Mouse (Mus musculus) limb, embryonic 10.5 days (tissue): Measurements from ENCODE around the gene Ints5. TPM values are rescaled to one million over a fixed set of nuclear protein-coding genes. Genes with fewer than 3 reads are reported as not detected.
"Not testable (repeated sequence)": the region's sequence is repeated elsewhere in the genome, so short reads cannot be mapped to it uniquely, and the experiment has no call there.

Experiments
- DNase-seq: peaks from one replicate; pipeline ENCODE4 v3.0.0-alpha.2; 2017; ENCODE audit warnings: low spot score
- H3K27ac ChIP-seq: fragments of 300-500 bp; sonication (generic); 2 replicates; pipeline ENCODE4 v1.5.1; 2016; ENCODE audit warnings: mild to moderate bottlenecking
- H3K27me3 ChIP-seq: fragments of 300-500 bp; sonication (generic); 2 replicates; pipeline ENCODE4 v1.6.1; 2016; ENCODE audit warnings: low read depth, mild to moderate bottlenecking; ENCODE audit not compliant: poor library complexity, severe bottlenecking
- H3K36me3 ChIP-seq: fragments of 300-500 bp; sonication (generic); 2 replicates; pipeline ENCODE4 v1.6.1; 2016; ENCODE audit warnings: mild to moderate bottlenecking, moderate library complexity
- H3K4me1 ChIP-seq: fragments of 300-500 bp; sonication (generic); 2 replicates; pipeline ENCODE4 v1.6.1; 2016
- H3K4me3 ChIP-seq: fragments of 300-500 bp; sonication (generic); 2 replicates; pipeline ENCODE4 v1.5.1; 2016; ENCODE audit warnings: mild to moderate bottlenecking, moderate library complexity
- H3K9me3 ChIP-seq: fragments of 300-500 bp; sonication (generic); replicated peaks from 2 replicates; pipeline ENCODE4 v1.6.1; 2016; ENCODE audit warnings: mild to moderate bottlenecking
- whole genome bisulfite sequencing: fragments of 180-500 bp; shearing (Covaris S2); methylation state at CpG from one replicate; pipeline ENCODE4 v1.1.7; 2016; 5-methylcytosine and 5-hydroxymethylcytosine counted together
- polyA plus RNA-seq: library from polyadenylated mRNA; unstranded; fragments of >200 nt; fragmentation: Nextera tagmentation; extraction: Ambion mirVana; gene quantifications from 2 replicates; pipeline ENCODE4 v1.2.1, GENCODE M21; 2016

Ints5 gene
- polyA plus RNA-seq, 1 experiment from 2014 or later: 59.2 TPM

- not testable (repeated sequence) for H3K27me3 ChIP-seq
Observed at GRCm38 (mm10) chr19:8896231-8896630, 3.4 kb downstream of the Ints5 start.

GRCm38 (mm10) chr19:8897211-8897864 lies 4.5 kb downstream of the Ints5 start:
- not testable (repeated sequence) for H3K9me3 ChIP-seq, H3K27me3 ChIP-seq
- whole genome bisulfite sequencing: 27% methylated on average over 21 of the region's 21 CpGs
- peak; percentile 49 for DNase-seq
- H3K4me1 ChIP-seq: peaks cover 33% of the 10 kb centered on the region
- H3K4me3 ChIP-seq: peak overlapping the region; percentile 90
- peaks cover 57% of the 10 kb centered on the region for H3K36me3 ChIP-seq
- peak overlapping the region; percentile 94 for H3K27ac ChIP-seq

More at GRCm38 (mm10) chr19:8896231-8896630, 3.4 kb downstream of the Ints5 start:
- not testable (repeated sequence) for DNase-seq, H3K9me3 ChIP-seq, H3K27ac ChIP-seq, H3K4me3 ChIP-seq
- peaks cover 33% of the 10 kb centered on the region for H3K4me1 ChIP-seq
- peaks cover 51% of the 10 kb centered on the region for H3K36me3 ChIP-seq
- 91% methylated on average over 5 of the region's 5 CpGs for WGBS

- under 1% methylated on average over 53 of the region's 53 CpGs for WGBS
- H3K27ac ChIP-seq: peak within 1 kb of the TSS; percentile 94
- H3K36me3 ChIP-seq: peaks cover 61% of the 10 kb centered on the region
- H3K9me3 ChIP-seq: no peaks in the 10 kb centered on the region
- DNase-seq: peak; percentile 96
- H3K4me3 ChIP-seq: peak within 1 kb of the TSS; percentile 90
- no peaks in the 10 kb centered on the region for H3K27me3 ChIP-seq
- H3K4me1 ChIP-seq: peaks cover 33% of the 10 kb centered on the region
Observed at GRCm38 (mm10) chr19:8897865-8898495, 5.2 kb downstream of the Ints5 start, which contains the start of gene Ganab. TSS of gene Ganab (plus strand) at chr19:8898071.

GRCm38 (mm10) chr19:8898576-8898975 lies 5.8 kb downstream of the Ints5 start:
- 16% methylated on average over 13 of the region's 13 CpGs for WGBS
- H3K36me3 ChIP-seq: peaks cover 67% of the 10 kb centered on the region
- DNase-seq: no peak
- H3K9me3 ChIP-seq: no peaks in the 10 kb centered on the region
- peaks cover 31% of the 10 kb centered on the region for H3K4me1 ChIP-seq
- peak overlapping the region; percentile 90 for H3K4me3 ChIP-seq
- peak overlapping the region; percentile 94 for H3K27ac ChIP-seq
- no peaks in the 10 kb centered on the region for H3K27me3 ChIP-seq

- H3K4me3 ChIP-seq: peak overlapping the region; percentile 90
- no peaks in the 10 kb centered on the region for H3K9me3 ChIP-seq
- WGBS: 69% methylated on average over 3 of the region's 3 CpGs
- DNase-seq: no peak
- peaks cover 27% of the 10 kb centered on the region for H3K4me1 ChIP-seq
- H3K27me3 ChIP-seq: no peaks in the 10 kb centered on the region
- peaks cover 72% of the 10 kb centered on the region for H3K36me3 ChIP-seq
- H3K27ac ChIP-seq: 0 out of 2 replicates have a peak overlapping the region, but pooled peaks have one; percentile 94
Observed at GRCm38 (mm10) chr19:8899079-8899478, 6.3 kb downstream of the Ints5 start.

GRCm38 (mm10) chr19:8903412-8903811 lies 10.6 kb downstream of the Ints5 start:
- H3K4me3 ChIP-seq: no peak overlapping the region
- WGBS: 96% methylated on average over 5 of the region's 5 CpGs
- H3K36me3 ChIP-seq: peaks cover 83% of the 10 kb centered on the region
- H3K9me3 ChIP-seq: no peaks in the 10 kb centered on the region
- DNase-seq: no peak
- H3K27me3 ChIP-seq: no peaks in the 10 kb centered on the region
- peaks cover 10% of the 10 kb centered on the region for H3K4me1 ChIP-seq
- H3K27ac ChIP-seq: no peak overlapping the region

- H3K36me3 ChIP-seq: peaks cover 99% of the 10 kb centered on the region
- H3K27ac ChIP-seq: no peak overlapping the region
- H3K4me1 ChIP-seq: no peaks in the 10 kb centered on the region
- no peaks in the 10 kb centered on the region for H3K27me3 ChIP-seq
- no peak overlapping the region for H3K4me3 ChIP-seq
- 92% methylated on average over 6 of the region's 6 CpGs for WGBS
- DNase-seq: no peak
- no peaks in the 10 kb centered on the region for H3K9me3 ChIP-seq
Observed at GRCm38 (mm10) chr19:8908531-8908930, 15.7 kb downstream of the Ints5 start.

- no peak for DNase-seq
- no peaks in the 10 kb centered on the region for H3K4me1 ChIP-seq
- H3K4me3 ChIP-seq: no peak overlapping the region
- H3K27me3 ChIP-seq: no peaks in the 10 kb centered on the region
- no peaks in the 10 kb centered on the region for H3K9me3 ChIP-seq
- 96% methylated on average over 5 of the region's 5 CpGs for WGBS
- no peak overlapping the region for H3K27ac ChIP-seq
- peaks cover 100% of the 10 kb centered on the region for H3K36me3 ChIP-seq
Observed at GRCm38 (mm10) chr19:8911810-8912209, 19.0 kb downstream of the Ints5 start.

GRCm38 (mm10) chr19:8914212-8914611 lies 21.4 kb downstream of the Ints5 start:
- 98% methylated on average over 3 of the region's 3 CpGs for WGBS

GRCm38 (mm10) chr19:8919000-8919399 lies 26.2 kb downstream of the Ints5 start:
- H3K27me3 ChIP-seq: no peaks in the 10 kb centered on the region
- no peaks in the 10 kb centered on the region for H3K9me3 ChIP-seq
- no peak for DNase-seq
- 91% methylated on average over 3 of the region's 3 CpGs for WGBS
- H3K4me3 ChIP-seq: no peak overlapping the region
- H3K27ac ChIP-seq: no peak overlapping the region
- peaks cover 16% of the 10 kb centered on the region for H3K4me1 ChIP-seq
- peaks cover 50% of the 10 kb centered on the region for H3K36me3 ChIP-seq

More at GRCm38 (mm10) chr19:8914212-8914611, 21.4 kb downstream of the Ints5 start:
- H3K36me3 ChIP-seq: peaks cover 84% of the 10 kb centered on the region
- no peaks in the 10 kb centered on the region for H3K27me3 ChIP-seq
- H3K9me3 ChIP-seq: no peaks in the 10 kb centered on the region
- H3K4me3 ChIP-seq: no peak overlapping the region
- H3K27ac ChIP-seq: no peak overlapping the region
- no peak for DNase-seq
- no peaks in the 10 kb centered on the region for H3K4me1 ChIP-seq

GRCm38 (mm10) chr19:8919684-8920072 lies 26.9 kb downstream of the Ints5 start:
- Histone ChIP-seq H3K27ac (peak overlapping the region; percentile 90), H3K36me3 (peaks cover 49% of the 10 kb centered on the region), H3K4me3 (peak overlapping the region; percentile 85), H3K4me1 (peaks cover 16% of the 10 kb centered on the region), H3K9me3 (no peaks in the 10 kb centered on the region), H3K27me3 (no peaks in the 10 kb centered on the region)
- DNase-seq: no peak
- WGBS: 72% methylated on average over 6 of the region's 6 CpGs

GRCm38 (mm10) chr19:8920073-8920736 lies 27.4 kb downstream of the Ints5 start, which contains the start of gene B3gat3:
TSS of gene B3gat3 (plus strand) at chr19:8920374.
- peak within 1 kb of the TSS; percentile 85 for H3K4me3 ChIP-seq
- H3K4me1 ChIP-seq: peaks cover 16% of the 10 kb centered on the region
- H3K27ac ChIP-seq: peak within 1 kb of the TSS; percentile 90
- no peaks in the 10 kb centered on the region for H3K9me3 ChIP-seq
- DNase-seq: peak; percentile 98
- WGBS: 3% methylated on average over 50 of the region's 50 CpGs
- H3K36me3 ChIP-seq: peaks cover 45% of the 10 kb centered on the region
- H3K27me3 ChIP-seq: no peaks in the 10 kb centered on the region

- Histone ChIP-seq H3K9me3 (no peaks in the 10 kb centered on the region), H3K27me3 (no peaks in the 10 kb centered on the region), H3K4me3 (peak overlapping the region; percentile 85), H3K4me1 (peaks cover 16% of the 10 kb centered on the region), H3K36me3 (peaks cover 45% of the 10 kb centered on the region), H3K27ac (peak overlapping the region; percentile 90)
- 3% methylated on average over 6 of the region's 6 CpGs for WGBS
- peak; percentile 46 for DNase-seq
Observed at GRCm38 (mm10) chr19:8920836-8921291, 28.1 kb downstream of the Ints5 start.
